Mouse (Mus musculus) intestine, postnatal 0 days (tissue): ENCODE data around the gene Ick. TPM values are rescaled to one million over a fixed set of nuclear protein-coding genes. Genes with fewer than 3 reads are reported as not detected.
A peak's percentile ranks its signal among the peaks of the same experiment; 100 is the strongest.

Source experiments
- ATAC-seq: fragments of 200-750 bp; cut with Nextera tagmentation; 2 replicates; pipeline ENCODE4 v1.8.0; 2017; ENCODE audit warnings: mild to moderate bottlenecking, moderate TSS enrichment, moderate library complexity
- H3K27ac ChIP-seq: fragments of 300-500 bp; sonication (generic); 2 replicates; pipeline ENCODE4 v1.5.1; 2014; ENCODE audit warnings: mild to moderate bottlenecking, low read depth, low read length, moderate library complexity
- H3K27me3 ChIP-seq: fragments of 300-500 bp; sonication (generic); replicated peaks from 2 replicates; pipeline ENCODE4 v1.6.1; 2014; ENCODE audit warnings: low read length, mixed read lengths; ENCODE audit not compliant: control insufficient read depth, insufficient read depth
- H3K36me3 ChIP-seq: fragments of 300-500 bp; sonication (generic); 2 replicates; pipeline ENCODE4 v1.6.1; 2014; ENCODE audit warnings: mild to moderate bottlenecking, moderate library complexity; ENCODE audit not compliant: control insufficient read depth, insufficient read depth
- H3K4me1 ChIP-seq: fragments of 300-500 bp; sonication (generic); replicated peaks from 2 replicates; pipeline ENCODE4 v1.6.1; 2014; ENCODE audit warnings: antibody characterized with exemption, low read length, mixed read lengths; ENCODE audit not compliant: control insufficient read depth, insufficient read depth
- H3K4me2 ChIP-seq: fragments of 300-500 bp; sonication (generic); replicated peaks from 2 replicates; pipeline ENCODE4 v1.6.1; 2014; ENCODE audit warnings: low read depth, mild to moderate bottlenecking, moderate library complexity
- H3K4me3 ChIP-seq: fragments of 300-500 bp; sonication (generic); 2 replicates; pipeline ENCODE4 v1.5.1; 2014; ENCODE audit warnings: low read depth, low read length
- H3K9ac ChIP-seq: fragments of 300-500 bp; sonication (generic); 2 replicates; pipeline ENCODE4 v1.6.1; 2014; ENCODE audit warnings: mild to moderate bottlenecking, low read depth, low read length
- H3K9me3 ChIP-seq: fragments of 300-500 bp; sonication (generic); 2 replicates; pipeline ENCODE4 v1.6.1; 2016; ENCODE audit warnings: mixed run types; ENCODE audit not compliant: control insufficient read depth
- CTCF ChIP-seq: sonication (generic); IDR thresholded peaks from 2 replicates; pipeline ENCODE4 v1.5.1; 2016; ENCODE audit warnings: low read depth, mild to moderate bottlenecking, control low read depth, antibody characterized with exemption, moderate library complexity
- WGBS: fragments of 180-500 bp; shearing (Covaris S2); extraction: QIAGEN DNeasy Blood & Tissue Kit; methylation state at CpG from one replicate; pipeline ENCODE4 v1.1.7; 2014; 5-methylcytosine and 5-hydroxymethylcytosine counted together
- polyA plus RNA-seq: library from polyadenylated mRNA; unstranded; fragments of >200 nt; fragmentation: Nextera tagmentation; extraction: Ambion mirVana; gene quantifications from 2 replicates; pipeline ENCODE4 v1.2.1, GENCODE M21; 2015

Gene Ick
- polyA plus RNA-seq, 1 experiment from 2014 or later = 27.3 TPM

DNA sequence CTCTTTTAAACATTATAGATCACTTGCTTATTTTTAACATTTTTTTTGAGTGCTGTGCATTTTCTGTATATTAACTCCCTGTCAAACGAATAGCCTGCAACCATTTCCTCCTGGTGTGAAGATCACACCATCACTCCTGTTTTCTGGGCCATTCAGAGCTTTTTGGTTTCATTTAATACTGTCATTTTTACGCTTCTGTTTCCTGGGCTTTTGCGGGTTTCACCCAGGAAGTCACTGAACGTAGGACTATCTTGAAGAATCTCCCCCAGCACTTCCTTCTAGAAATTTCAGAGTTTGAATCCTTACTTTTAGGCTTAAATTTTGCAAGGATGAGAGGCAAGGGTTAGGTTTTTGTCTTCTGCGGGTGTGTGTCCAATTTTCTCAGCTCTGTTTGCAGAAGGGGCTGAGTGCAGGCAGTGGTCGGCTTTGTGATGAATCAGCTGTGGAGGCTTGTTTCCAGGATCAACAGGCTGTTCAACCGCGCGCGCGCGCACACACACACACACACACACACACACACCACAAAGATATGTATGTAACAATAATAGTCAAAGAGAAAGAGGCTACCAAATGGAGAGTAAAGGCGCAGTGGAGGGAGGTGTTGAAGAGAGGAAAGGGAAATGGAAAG is 35.2 kb upstream of the Ick start:
- Histone ChIP-seq H3K36me3 (no peaks in the 10 kb centered on the region; the same call in 1 of the 2 replicates), H3K4me2 (no peak overlapping the region), H3K27me3 (no peaks in the 10 kb centered on the region), H3K4me1 (no peaks in the 10 kb centered on the region), H3K27ac (no peak overlapping the region), H3K4me3 (no peak overlapping the region), H3K9ac (no peak overlapping the region), H3K9me3 (no peaks in the 10 kb centered on the region)
- 85% methylated on average over 13 of the region's 13 CpGs for WGBS
- no peak for ATAC-seq
- TF ChIP-seq CTCF = no peak

DNA sequence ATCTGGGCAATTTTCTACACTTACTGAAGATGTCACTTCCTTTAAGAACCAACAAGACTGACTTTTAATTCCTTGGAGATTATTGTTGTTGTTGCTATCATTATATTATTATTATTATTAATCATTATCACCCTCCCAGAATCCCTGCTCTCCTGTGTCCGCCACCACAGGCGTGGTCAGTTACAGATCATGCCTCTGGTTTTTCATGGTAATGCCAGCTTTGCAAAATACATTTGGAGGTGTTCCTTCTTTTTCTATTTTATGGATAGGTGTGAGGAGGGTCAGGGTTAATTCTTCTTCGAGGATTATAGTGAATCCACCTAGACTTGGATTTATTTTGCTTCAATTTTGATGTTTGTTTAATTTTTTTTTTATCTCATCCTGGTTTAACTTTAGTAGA is 33.7 kb upstream of the Ick start:
- no peak for TF ChIP-seq CTCF
- no peaks in the 10 kb centered on the region; the same call in 1 of the 2 replicates for H3K36me3 ChIP-seq
- H3K27me3 ChIP-seq = no peaks in the 10 kb centered on the region
- no peak overlapping the region for H3K4me2 ChIP-seq
- no peak for ATAC-seq
- H3K9me3 ChIP-seq = no peaks in the 10 kb centered on the region
- no peak overlapping the region for H3K4me3 ChIP-seq
- no peak overlapping the region for H3K27ac ChIP-seq
- WGBS = 89% methylated on average over 3 of the region's 3 CpGs
- no peaks in the 10 kb centered on the region for H3K4me1 ChIP-seq
- H3K9ac ChIP-seq = no peak overlapping the region

DNA sequence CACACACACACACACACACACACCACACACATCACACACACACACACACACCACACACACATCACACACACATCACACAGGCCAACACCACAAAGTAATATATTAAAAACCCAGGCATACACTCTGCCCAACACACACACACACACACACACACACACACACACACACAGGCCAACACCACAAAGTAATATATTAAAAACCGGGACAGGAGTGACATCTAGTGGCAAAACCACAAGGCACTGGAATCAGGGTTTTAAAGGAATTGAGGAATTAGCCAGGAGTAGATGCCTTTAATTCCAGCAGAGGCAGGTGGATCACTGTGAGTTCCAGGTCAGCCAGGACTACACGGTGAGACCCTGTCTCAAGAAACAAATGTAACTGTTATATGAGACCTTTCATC is 30.8 kb upstream of the Ick start:
- no peaks in the 10 kb centered on the region for H3K9me3 ChIP-seq
- no peak overlapping the region for H3K9ac ChIP-seq
- H3K27ac ChIP-seq = no peak overlapping the region
- H3K4me1 ChIP-seq = no peaks in the 10 kb centered on the region
- H3K4me3 ChIP-seq = no peak overlapping the region
- 16% methylated on average over 2 of the region's 2 CpGs for WGBS
- peak; percentile 61 for TF ChIP-seq CTCF
- H3K4me2 ChIP-seq = no peak overlapping the region
- ATAC-seq = no peak
- no peaks in the 10 kb centered on the region for H3K27me3 ChIP-seq
- peaks cover 14% of the 10 kb centered on the region for H3K36me3 ChIP-seq

GRCm38 (mm10) chr9:78081835-78082234 is 27.2 kb upstream of the Ick start:
- peaks cover 46% of the 10 kb centered on the region for H3K36me3 ChIP-seq
- TF ChIP-seq CTCF = no peak
- WGBS = 83% methylated on average over 7 of the region's 7 CpGs

GRCm38 (mm10) chr9:78084341-78084740 is 24.7 kb upstream of the Ick start:
- Histone ChIP-seq H3K4me3 (no peak overlapping the region), H3K4me2 (no peak overlapping the region), H3K4me1 (peaks cover 4% of the 10 kb centered on the region; the same call in 1 of the 2 replicates), H3K36me3 (peaks cover 59% of the 10 kb centered on the region), H3K27ac (0 out of 2 replicates have a peak overlapping the region, but pooled peaks have one; percentile 9), H3K9ac (no peak overlapping the region), H3K27me3 (no peaks in the 10 kb centered on the region), H3K9me3 (no peaks in the 10 kb centered on the region)
- WGBS = 86% methylated on average over 4 of the region's 4 CpGs
- ATAC-seq = no peak
- TF ChIP-seq CTCF = no peak

More at GRCm38 (mm10) chr9:78081835-78082234, 27.2 kb upstream of the Ick start:
- Histone ChIP-seq H3K4me3 (no peak overlapping the region), H3K9ac (no peak overlapping the region), H3K4me2 (no peak overlapping the region), H3K27me3 (no peaks in the 10 kb centered on the region), H3K27ac (no peak overlapping the region), H3K9me3 (no peaks in the 10 kb centered on the region), H3K4me1 (peaks cover 3% of the 10 kb centered on the region; the same call in 1 of the 2 replicates)
- ATAC-seq = no peak

- peak; percentile 82 for ATAC-seq
- Histone ChIP-seq H3K4me3 (no peak overlapping the region), H3K36me3 (peaks cover 61% of the 10 kb centered on the region), H3K27ac (peak overlapping the region; percentile 60), H3K4me2 (no peak overlapping the region; the same call in 1 of the 2 replicates), H3K4me1 (peaks cover 4% of the 10 kb centered on the region; the same call in 1 of the 2 replicates), H3K9ac (no peak overlapping the region), H3K27me3 (no peaks in the 10 kb centered on the region), H3K9me3 (no peaks in the 10 kb centered on the region)
- TF ChIP-seq CTCF = no peak
- WGBS = 51% methylated on average over 14 of the region's 14 CpGs
Observed at GRCm38 (mm10) chr9:78085722-78086287, 23.2 kb upstream of the Ick start.
